Mouse (Mus musculus): ENCODE measurements around the gene Phldb2. TPM values are rescaled to one million over a fixed set of nuclear protein-coding genes. Genes with fewer than 3 reads are reported as not detected.

Phldb2 gene
- polyA plus RNA-seq, 1 experiment from 2014 or later = 31.4 TPM

- H3K27me3 ChIP-seq (ENCODE audit: low read depth, poor library complexity, severe bottlenecking) = no peaks in the 10 kb centered on the region
- H3K27ac ChIP-seq (replicated peaks) = no peak overlapping the region
- no peak overlapping the region for H3K4me3 ChIP-seq
- no peaks in the 10 kb centered on the region for H3K36me3 ChIP-seq
- H3K9me3 ChIP-seq (replicated peaks) = no peaks in the 10 kb centered on the region
- DNase-seq (ENCODE audit: low spot score) = no peak
- WGBS = 86% methylated on average over 5 of the region's 5 CpGs
- no peaks in the 10 kb centered on the region for H3K4me1 ChIP-seq
Measured at GRCm38 (mm10) chr16:45968716-45969115, 15.3 kb upstream of the Phldb2 start.

DNA sequence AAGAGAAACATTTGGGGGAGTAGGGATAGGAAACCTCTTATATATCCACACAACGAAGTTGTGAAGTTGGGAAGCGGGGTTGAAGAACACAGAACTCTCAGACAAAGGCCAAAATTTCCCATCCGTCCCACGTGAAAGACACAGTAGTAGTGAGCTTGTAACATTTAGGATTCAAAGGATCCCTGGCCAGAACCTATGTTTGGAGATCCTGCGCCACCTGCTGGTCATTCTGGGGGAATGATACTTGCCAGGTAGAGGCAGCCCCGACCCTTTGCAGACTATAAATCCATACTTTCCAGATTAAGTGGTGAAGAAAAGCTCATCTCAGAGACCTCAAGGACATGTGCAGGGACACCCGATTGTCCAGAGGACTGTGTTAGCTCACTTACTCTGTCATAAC is 14.1 kb upstream of the Phldb2 start:
- Histone ChIP-seq H3K4me3 (no peak overlapping the region), H3K27me3 (ENCODE audit: low read depth, poor library complexity, severe bottlenecking) (no peaks in the 10 kb centered on the region), H3K36me3 (no peaks in the 10 kb centered on the region), H3K4me1 (no peaks in the 10 kb centered on the region), H3K9me3 (replicated peaks) (no peaks in the 10 kb centered on the region), H3K27ac (replicated peaks) (no peak overlapping the region)
- WGBS = 15% methylated on average over 7 of the region's 7 CpGs
- peak; percentile 77 for DNase-seq (ENCODE audit: low spot score)

DNA sequence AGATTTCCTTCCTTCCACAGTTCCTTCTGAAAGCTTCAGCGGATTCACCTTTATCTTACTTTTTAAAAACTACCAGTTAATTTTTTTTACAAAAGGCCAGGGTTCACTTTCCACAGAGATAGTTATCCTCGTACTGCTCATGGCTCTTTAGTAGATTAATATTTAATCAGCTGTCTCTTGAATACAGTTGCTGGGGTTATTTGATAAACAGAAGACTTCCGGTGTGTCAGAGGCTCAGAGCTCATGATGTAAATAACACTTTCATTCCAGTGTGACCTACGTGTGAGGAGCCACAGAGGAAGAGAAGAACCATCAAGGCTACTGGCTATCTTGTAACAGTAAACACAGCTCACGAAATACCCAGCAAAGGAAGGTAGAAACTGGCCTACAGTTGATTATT is 13.2 kb upstream of the Phldb2 start:
- Histone ChIP-seq H3K27me3 (ENCODE audit: low read depth, poor library complexity, severe bottlenecking) (no peaks in the 10 kb centered on the region), H3K4me3 (no peak overlapping the region), H3K4me1 (no peaks in the 10 kb centered on the region), H3K36me3 (no peaks in the 10 kb centered on the region), H3K9me3 (replicated peaks) (no peaks in the 10 kb centered on the region), H3K27ac (replicated peaks) (no peak overlapping the region)
- 87% methylated on average over 5 of the region's 5 CpGs for WGBS
- no peak for DNase-seq (ENCODE audit: low spot score)

DNA sequence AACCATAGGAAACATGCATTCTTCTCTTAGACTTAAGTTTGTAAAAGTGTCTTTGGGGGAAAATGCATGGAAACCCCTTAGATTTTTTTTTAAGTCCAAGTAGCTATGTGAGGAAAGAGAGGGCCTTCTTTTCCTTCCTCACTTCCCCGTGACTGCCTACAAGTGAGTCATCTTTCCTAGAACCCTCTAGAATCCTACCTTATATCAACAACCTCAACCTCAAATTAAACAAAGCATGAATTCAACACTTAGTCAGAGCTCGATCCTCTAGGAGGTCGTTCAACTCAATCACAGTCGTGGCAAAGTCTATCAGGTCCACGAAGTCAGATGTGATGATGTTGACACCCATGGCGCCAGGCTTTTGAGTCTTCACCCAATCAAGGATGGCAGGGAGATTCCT is 11.4 kb upstream of the Phldb2 start:
- H3K9me3 ChIP-seq (replicated peaks) = no peaks in the 10 kb centered on the region
- H3K27ac ChIP-seq (replicated peaks) = no peak overlapping the region
- no peaks in the 10 kb centered on the region for H3K27me3 ChIP-seq (ENCODE audit: low read depth, poor library complexity, severe bottlenecking)
- no peaks in the 10 kb centered on the region for H3K36me3 ChIP-seq
- WGBS = 94% methylated on average over 6 of the region's 6 CpGs
- no peak for DNase-seq (ENCODE audit: low spot score)
- no peaks in the 10 kb centered on the region for H3K4me1 ChIP-seq
- H3K4me3 ChIP-seq = no peak overlapping the region

GRCm38 (mm10) chr16:45963837-45964236 is 10.4 kb upstream of the Phldb2 start:
- WGBS = 89% methylated on average over 8 of the region's 8 CpGs
- H3K27me3 ChIP-seq (ENCODE audit: low read depth, poor library complexity, severe bottlenecking) = no peaks in the 10 kb centered on the region
- H3K9me3 ChIP-seq (replicated peaks) = no peaks in the 10 kb centered on the region
- no peak overlapping the region for H3K27ac ChIP-seq (replicated peaks)
- no peaks in the 10 kb centered on the region for H3K36me3 ChIP-seq
- DNase-seq (ENCODE audit: low spot score) = no peak
- no peak overlapping the region for H3K4me3 ChIP-seq
- H3K4me1 ChIP-seq = no peaks in the 10 kb centered on the region

- Histone ChIP-seq H3K27me3 (ENCODE audit: low read depth, poor library complexity, severe bottlenecking) (no peaks in the 10 kb centered on the region), H3K4me3 (no peak overlapping the region), H3K4me1 (no peaks in the 10 kb centered on the region), H3K36me3 (no peaks in the 10 kb centered on the region), H3K9me3 (replicated peaks) (no peaks in the 10 kb centered on the region), H3K27ac (replicated peaks) (no peak overlapping the region)
- WGBS = 67% methylated on average over 5 of the region's 5 CpGs
- DNase-seq (ENCODE audit: low spot score) = no peak
Measured at GRCm38 (mm10) chr16:45963088-45963487, 9.7 kb upstream of the Phldb2 start.

- DNase-seq (ENCODE audit: low spot score) = no peak
- H3K9me3 ChIP-seq (replicated peaks) = no peaks in the 10 kb centered on the region
Measured at GRCm38 (mm10) chr16:45960978-45961377, 7.6 kb upstream of the Phldb2 start.

GRCm38 (mm10) chr16:45956390-45956950 is 3.1 kb upstream of the Phldb2 start:
- WGBS = 76% methylated on average over 4 of the region's 4 CpGs
- Histone ChIP-seq H3K9me3 (replicated peaks) (no peaks in the 10 kb centered on the region), H3K4me1 (no peaks in the 10 kb centered on the region), H3K36me3 (no peaks in the 10 kb centered on the region), H3K27me3 (ENCODE audit: low read depth, poor library complexity, severe bottlenecking) (no peaks in the 10 kb centered on the region), H3K4me3 (no peak overlapping the region), H3K27ac (replicated peaks) (no peak overlapping the region)
- no peak for DNase-seq (ENCODE audit: low spot score)

More at GRCm38 (mm10) chr16:45960978-45961377, 7.6 kb upstream of the Phldb2 start:
- H3K4me1 ChIP-seq = no peaks in the 10 kb centered on the region
- no peak overlapping the region for H3K4me3 ChIP-seq
- no peak overlapping the region for H3K27ac ChIP-seq (replicated peaks)
- H3K27me3 ChIP-seq (ENCODE audit: low read depth, poor library complexity, severe bottlenecking) = no peaks in the 10 kb centered on the region
- no peaks in the 10 kb centered on the region for H3K36me3 ChIP-seq
- WGBS = 88% methylated on average over 3 of the region's 3 CpGs

- no peak for DNase-seq (ENCODE audit: low spot score)
- WGBS = 86% methylated on average over 5 of the region's 5 CpGs
- Histone ChIP-seq H3K4me3 (no peak overlapping the region), H3K4me1 (no peaks in the 10 kb centered on the region), H3K27me3 (ENCODE audit: low read depth, poor library complexity, severe bottlenecking) (no peaks in the 10 kb centered on the region), H3K36me3 (no peaks in the 10 kb centered on the region), H3K9me3 (replicated peaks) (no peaks in the 10 kb centered on the region), H3K27ac (replicated peaks) (no peak overlapping the region)
Measured at GRCm38 (mm10) chr16:45952501-45952900, 897 bp downstream of the Phldb2 start.

DNA sequence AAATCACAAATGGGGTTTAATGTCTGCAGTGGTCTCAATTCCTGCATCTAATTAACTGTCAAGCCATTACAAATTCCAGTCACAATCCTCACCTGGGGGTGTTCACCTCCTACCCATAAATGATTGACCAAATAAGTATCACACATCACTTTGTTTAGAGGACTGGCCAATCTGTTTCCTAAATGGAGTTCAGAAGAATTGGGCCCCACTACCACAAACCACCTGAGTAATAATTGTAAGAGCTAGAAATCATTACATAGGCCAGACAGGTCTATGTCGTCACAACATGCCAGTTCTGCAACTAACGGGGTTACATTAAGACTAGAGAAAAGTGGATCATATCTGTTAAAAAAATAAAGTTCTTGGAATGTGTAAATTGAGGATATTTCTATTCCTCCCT is 1.4 kb downstream of the Phldb2 start:
- 93% methylated on average over 2 of the region's 2 CpGs for WGBS
- Histone ChIP-seq H3K27ac (replicated peaks) (no peak overlapping the region), H3K27me3 (ENCODE audit: low read depth, poor library complexity, severe bottlenecking) (no peaks in the 10 kb centered on the region), H3K36me3 (no peaks in the 10 kb centered on the region), H3K9me3 (replicated peaks) (no peaks in the 10 kb centered on the region), H3K4me3 (no peak overlapping the region), H3K4me1 (no peaks in the 10 kb centered on the region)
- DNase-seq (ENCODE audit: low spot score) = no peak

- DNase-seq (ENCODE audit: low spot score) = no peak
- no peaks in the 10 kb centered on the region for H3K36me3 ChIP-seq
- no peak overlapping the region for H3K4me3 ChIP-seq
- no peak overlapping the region for H3K27ac ChIP-seq (replicated peaks)
- no peaks in the 10 kb centered on the region for H3K9me3 ChIP-seq (replicated peaks)
- WGBS = 91% methylated on average over 2 of the region's 2 CpGs
- H3K4me1 ChIP-seq = no peaks in the 10 kb centered on the region; the same call in 1 of the 2 replicates
- no peaks in the 10 kb centered on the region for H3K27me3 ChIP-seq (ENCODE audit: low read depth, poor library complexity, severe bottlenecking)
Measured at GRCm38 (mm10) chr16:45946335-45946734, 7.1 kb downstream of the Phldb2 start.

DNA sequence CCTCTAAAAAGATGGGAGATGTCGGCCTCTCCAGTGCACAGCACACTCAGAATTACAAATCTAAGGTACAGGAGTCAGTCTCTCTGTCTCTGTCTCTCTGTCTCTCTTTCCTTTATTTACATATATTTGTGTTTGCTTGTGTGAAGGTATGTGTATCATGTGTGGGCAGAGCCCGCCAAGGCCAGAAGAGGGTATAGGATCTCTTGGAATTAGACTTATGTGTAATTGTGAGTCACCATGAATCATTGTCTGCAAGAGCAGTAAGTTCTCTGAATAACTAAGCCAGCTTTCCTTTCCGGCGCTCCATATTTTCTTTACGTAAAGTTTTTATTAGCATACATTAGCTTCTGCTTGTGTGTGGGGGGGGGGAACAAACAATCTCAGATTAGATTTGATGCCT is 7.7 kb downstream of the Phldb2 start:
- 91% methylated on average over 5 of the region's 5 CpGs for WGBS
- Histone ChIP-seq H3K27me3 (ENCODE audit: low read depth, poor library complexity, severe bottlenecking) (no peaks in the 10 kb centered on the region), H3K4me3 (no peak overlapping the region), H3K4me1 (no peaks in the 10 kb centered on the region; the same call in 1 of the 2 replicates), H3K36me3 (no peaks in the 10 kb centered on the region), H3K27ac (replicated peaks) (no peak overlapping the region), H3K9me3 (replicated peaks) (no peaks in the 10 kb centered on the region)
- DNase-seq (ENCODE audit: low spot score) = no peak

DNA sequence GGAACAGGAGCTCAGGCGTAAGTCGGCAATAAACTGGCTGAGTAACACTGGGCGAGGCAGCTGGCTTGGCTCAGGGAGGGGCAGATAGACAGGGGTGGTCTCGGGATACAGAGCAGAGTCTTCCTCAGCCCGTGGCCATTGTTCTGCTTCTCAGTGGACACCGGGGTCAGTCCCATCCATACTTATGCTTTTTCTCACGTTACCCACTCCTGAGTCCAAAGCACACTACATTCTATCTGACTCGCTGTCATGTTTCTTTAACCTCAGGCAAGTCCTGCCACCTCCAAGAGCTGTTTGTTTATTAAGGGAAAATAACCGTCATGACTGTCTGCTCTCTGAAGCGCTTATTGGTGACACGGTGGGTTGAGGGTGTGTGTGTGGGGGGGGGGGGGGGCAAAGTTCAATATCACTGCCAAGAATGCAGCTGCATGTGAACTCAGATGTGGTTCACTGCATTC is 8.2 kb downstream of the Phldb2 start:
- H3K4me1 ChIP-seq = no peaks in the 10 kb centered on the region; the same call in 1 of the 2 replicates
- 72% methylated on average over 11 of the region's 11 CpGs for WGBS
- no peaks in the 10 kb centered on the region for H3K36me3 ChIP-seq

More for the DNA sequence above, 8.2 kb downstream of the Phldb2 start:
- Histone ChIP-seq H3K4me3 (no peak overlapping the region), H3K27ac (replicated peaks) (no peak overlapping the region), H3K27me3 (ENCODE audit: low read depth, poor library complexity, severe bottlenecking) (no peaks in the 10 kb centered on the region), H3K9me3 (replicated peaks) (no peaks in the 10 kb centered on the region)
- DNase-seq (ENCODE audit: low spot score) = no peak

Data from midbrain, embryonic 10.5 days (tissue).